Mouse (Mus musculus): Measurements from ENCODE around the gene Foxi2.

Gene Foxi2

DNA sequence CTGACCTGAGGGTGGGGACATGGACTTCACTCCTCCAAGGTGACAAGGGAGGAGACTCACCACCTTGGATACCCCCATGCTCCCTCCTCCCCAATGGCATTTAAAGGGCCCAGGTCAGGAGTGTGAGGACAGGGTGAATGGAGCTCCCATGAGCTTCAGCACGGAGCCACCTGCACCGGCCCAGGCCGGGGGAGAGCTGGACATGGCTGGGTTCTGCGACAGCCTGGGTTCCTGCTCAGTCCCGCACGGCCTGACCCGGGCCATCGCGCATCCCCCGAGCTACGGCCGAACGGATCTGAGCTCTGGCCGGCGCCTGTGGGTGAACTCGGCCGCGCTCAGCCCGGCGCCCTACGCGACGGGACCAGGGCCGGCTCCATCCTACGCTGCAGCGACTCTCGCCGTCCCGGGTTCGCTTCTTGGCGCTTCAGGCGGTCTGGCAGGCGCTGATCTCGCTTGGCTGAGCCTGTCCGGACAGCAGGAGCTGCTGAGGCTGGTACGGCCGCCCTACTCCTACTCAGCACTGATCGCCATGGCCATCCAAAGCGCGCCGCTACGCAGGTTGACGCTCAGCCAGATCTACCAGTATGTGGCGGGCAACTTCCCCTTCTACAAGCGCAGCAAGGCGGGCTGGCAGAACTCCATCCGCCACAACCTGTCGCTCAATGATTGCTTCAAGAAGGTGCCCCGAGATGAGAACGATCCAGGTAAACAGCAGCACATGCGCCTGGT, at the start of gene Foxi2:
Foxi2 (plus strand) TSS at position 72 of the 729 bp plus-strand sequence.
- DNase-seq (ENCODE audit: low spot score in 2 of 2): peak; percentile 38 to 45

DNA sequence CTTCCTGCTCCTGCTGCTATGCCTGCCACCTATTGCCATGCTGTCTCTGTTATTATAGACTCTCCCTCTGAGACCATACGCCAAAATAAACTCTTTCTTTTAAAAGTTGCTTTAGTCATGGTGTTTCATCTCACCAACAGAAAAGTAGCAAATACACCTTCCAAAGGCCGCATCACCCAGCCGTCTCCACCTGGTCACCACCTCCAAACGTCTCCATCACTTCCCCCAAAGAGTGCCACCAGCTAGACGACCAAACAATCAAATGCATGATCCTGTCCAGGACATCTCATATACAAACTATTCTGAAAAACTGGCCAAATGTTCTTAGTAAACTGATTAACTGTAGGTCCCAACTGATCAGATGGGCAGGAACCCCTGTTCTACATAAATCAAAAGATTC, 45.5 kb upstream of the Foxi2 start:
- DNase-seq (ENCODE audit: low spot score in 2 of 2): no peak

DNA sequence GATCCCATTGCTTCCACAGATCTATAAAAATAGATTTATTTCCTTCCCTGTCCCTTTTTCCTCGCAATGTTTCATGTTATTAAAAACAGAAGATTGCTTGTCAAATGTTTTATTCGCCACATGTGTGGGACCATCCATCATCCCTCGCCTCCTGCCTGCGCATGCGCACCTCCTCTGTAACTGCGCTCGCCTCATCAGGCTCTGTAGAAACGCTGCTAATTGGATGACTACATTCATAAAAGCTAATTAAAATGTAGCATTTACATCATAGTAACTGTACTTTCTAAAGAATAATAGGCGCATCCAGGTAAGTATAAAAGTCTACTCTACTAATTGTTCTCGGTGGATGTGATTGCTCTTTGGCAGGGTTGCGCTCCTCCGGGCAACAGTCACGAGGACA, 34.1 kb upstream of the Foxi2 start:
- DNase-seq (ENCODE audit: low spot score in 2 of 2): peak; percentile 31 to 48

GRCm38 (mm10) chr7:135376932-135377331, 33.2 kb upstream of the Foxi2 start:
- DNase-seq (ENCODE audit: low spot score in 2 of 2): no peak

GRCm38 (mm10) chr7:135378331-135378730, 31.8 kb upstream of the Foxi2 start:
- no peak for DNase-seq (ENCODE audit: low spot score in 2 of 2)

DNA sequence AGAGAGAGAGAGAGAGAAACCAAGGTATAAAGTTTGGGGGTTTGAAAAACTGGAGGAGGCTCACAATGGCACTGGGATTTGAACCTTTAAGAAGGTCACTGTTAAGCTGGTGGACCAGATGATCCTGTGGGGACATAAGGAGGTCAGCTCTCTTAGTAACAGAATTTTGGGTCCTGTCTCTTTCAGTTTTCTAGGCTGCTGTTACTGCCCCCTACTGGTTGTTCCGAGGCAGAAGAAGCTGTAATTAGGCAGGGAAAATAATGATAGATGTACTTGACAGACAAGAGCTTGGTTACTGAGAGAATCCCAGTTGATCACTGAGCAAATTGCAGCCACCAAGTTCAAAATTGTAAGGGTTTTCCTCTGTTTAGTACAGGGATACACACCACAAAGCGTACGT, 21.1 kb upstream of the Foxi2 start:
- DNase-seq (ENCODE audit: low spot score in 2 of 2): no peak

DNA sequence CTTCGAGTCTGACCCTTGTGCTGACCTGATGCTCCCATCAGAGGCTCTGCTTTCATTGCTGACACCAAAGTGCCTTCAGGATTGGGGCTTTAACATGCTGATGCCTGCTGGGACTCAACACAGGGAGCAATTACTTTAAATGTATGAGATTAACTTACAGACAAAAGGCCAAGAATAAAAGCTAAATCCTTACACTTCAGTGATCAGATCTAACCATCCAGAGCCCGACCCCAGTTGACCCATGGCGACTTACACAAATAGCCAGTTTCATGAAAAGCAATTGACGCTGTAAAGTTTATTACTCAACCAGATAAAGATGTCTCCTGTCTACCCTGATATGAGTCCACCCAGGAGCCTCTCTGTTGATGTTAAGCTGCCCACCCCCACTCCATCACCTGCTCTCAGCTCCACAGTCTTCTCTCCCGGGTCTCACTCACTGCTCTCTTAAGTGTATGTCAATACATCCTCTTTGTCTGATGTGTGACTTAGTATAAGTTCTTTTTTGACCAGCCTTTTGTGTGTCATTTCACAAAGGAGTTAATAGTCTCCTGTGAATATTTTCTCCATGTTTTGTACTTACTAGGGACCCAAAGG, 17.1 kb upstream of the Foxi2 start:
- no peak for DNase-seq (ENCODE audit: low spot score in 2 of 2)

- DNase-seq (ENCODE audit: low spot score in 2 of 2): no peak
These were observed 15.7 kb upstream of the Foxi2 start for GRCm38 (mm10) chr7:135394436-135394835.

GRCm38 (mm10) chr7:135395242-135395641, 14.9 kb upstream of the Foxi2 start:
- DNase-seq (ENCODE audit: low spot score in 2 of 2): no peak

DNA sequence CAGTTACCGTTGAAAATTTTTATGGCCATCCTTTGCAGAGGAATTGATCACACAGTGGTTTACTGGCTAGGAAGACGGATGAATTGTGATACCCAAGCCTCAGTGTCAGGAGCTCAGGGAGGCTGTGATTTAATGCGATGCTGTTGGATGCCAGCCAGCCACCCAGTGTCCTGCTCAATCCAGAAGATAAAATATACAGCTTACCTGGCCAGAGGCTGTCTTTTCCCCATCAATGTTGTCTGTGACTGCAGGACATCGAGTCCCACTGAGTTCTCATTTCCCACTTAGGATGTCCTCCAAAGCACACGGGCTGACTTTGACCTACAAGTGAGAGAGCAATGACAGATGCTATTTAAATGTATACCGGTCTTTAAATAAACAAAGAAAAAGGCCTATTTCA, 13.0 kb upstream of the Foxi2 start:
- DNase-seq (ENCODE audit: low spot score in 2 of 2): no peak

GRCm38 (mm10) chr7:135397874-135398273, 12.2 kb upstream of the Foxi2 start:
- DNase-seq (ENCODE audit: low spot score in 2 of 2): no peak

DNA sequence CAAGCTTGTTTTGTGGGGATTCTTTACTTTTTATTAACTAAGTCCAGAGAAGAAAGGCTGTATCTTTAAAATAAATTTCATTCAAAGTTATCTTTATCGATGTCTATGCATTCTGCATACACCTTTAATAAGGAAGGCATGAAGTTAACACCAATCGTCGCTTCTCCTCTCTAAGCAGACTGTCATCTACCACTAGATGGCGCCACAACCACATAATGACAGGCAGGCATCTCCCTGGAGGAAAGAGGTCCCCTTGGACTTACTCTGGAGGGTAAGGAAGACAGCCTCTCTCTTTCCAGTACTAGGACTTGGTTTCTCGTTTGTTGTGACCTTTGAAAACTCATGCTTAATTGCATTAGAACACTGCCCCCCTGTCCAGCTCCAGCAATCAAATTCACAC, 6.7 kb upstream of the Foxi2 start:
- DNase-seq (ENCODE audit: low spot score in 2 of 2): peak; percentile 76 to 90

- DNase-seq (ENCODE audit: low spot score in 2 of 2): no peak
These were observed 3.3 kb upstream of the Foxi2 start for GRCm38 (mm10) chr7:135406761-135407160.

GRCm38 (mm10) chr7:135408501-135408900, 1.6 kb upstream of the Foxi2 start:
- DNase-seq (ENCODE audit: low spot score in 2 of 2): no peak

DNA sequence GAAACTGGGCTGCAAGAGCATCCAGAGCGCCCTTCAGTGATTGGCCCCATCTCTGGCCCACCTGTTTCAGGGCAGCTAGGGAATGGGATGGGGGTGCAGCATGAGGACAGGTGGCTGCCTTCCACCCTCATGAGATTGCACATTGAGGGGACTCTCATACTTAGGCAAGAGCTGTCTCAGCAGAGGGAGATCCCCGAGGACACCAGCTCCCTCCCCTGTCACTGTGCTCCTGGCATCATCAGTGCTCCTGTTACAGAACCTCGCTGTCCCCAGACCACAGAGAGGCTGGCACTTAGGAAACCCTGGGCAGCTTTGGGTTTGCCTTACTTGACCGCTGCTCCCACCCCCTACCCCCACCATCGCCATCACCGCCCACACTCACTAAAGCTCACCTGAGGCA, 2.2 kb downstream of the Foxi2 start:
- DNase-seq (ENCODE audit: low spot score in 2 of 2): no peak

DNA sequence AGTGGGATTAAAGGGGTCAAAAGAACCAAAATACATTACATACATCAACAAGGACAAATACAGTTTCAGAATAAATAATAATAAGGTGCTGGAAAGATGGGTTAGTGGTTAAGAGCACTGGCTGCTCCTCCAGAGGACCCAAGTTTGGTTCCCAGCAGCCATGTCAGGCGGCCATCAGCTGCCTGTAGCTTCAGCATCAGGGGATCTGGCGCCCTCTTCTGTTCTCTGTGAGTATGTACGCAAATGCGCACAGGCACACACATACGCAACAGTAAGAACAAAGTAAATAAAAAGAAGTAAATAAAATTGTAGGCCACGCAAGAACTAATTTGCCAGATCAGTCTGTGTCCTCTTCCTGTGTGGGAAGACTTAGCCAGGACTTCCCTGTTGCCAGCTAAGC, 18.7 kb downstream of the Foxi2 start:
- DNase-seq (ENCODE audit: low spot score in 2 of 2): no peak

- no peak for DNase-seq (ENCODE audit: low spot score in 2 of 2)
These were observed 20.8 kb downstream of the Foxi2 start for GRCm38 (mm10) chr7:135430903-135431302.

DNA sequence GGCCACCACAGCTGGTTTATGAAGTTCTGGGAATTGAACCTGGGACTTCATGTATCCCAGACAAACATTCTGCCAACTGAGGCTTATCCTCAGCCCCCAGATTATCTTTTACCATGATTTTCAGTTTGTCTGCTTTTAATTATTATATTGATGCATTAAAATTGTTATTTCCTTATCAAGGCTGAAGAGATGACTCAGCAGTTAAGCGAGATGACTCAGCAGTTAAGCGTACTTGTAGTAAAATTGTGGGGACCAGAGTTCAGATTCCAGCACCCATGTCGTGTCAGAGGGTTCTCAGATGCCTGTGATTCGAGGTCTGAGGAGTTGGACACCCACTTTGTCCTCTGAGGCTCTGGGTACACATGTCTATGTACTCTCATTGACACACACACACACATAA, 33.8 kb downstream of the Foxi2 start:
- DNase-seq (ENCODE audit: low spot score in 2 of 2): no peak

DNA sequence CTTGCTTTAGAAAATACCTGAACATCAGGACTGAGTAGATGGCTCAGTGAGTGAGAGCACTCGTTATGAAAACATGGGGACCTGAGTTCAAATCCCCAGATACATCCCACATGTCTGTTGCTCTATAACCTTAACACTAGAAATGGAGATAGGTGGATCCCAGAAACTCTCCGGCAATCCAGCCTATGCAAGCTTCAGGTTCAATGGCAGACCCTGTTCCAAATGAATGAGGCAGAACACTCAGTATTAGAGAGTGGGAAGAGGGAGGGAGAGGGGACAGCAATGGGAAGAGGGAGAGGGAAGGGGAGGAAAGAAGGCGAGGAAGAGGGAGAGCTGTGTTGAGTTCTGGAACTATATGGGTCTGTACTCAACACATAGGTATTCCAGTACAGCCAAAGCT, 41.2 kb downstream of the Foxi2 start:
- DNase-seq (ENCODE audit: low spot score in 2 of 2): no peak

- no peak for DNase-seq (ENCODE audit: low spot score in 2 of 2)
These were observed 42.3 kb downstream of the Foxi2 start for GRCm38 (mm10) chr7:135452366-135452765.

GRCm38 (mm10) chr7:135453690-135454089, 43.6 kb downstream of the Foxi2 start:
- DNase-seq (ENCODE audit: low spot score in 2 of 2): no peak
